Mouse (Mus musculus): ENCODE results near the gene Foxp1.

DNA sequence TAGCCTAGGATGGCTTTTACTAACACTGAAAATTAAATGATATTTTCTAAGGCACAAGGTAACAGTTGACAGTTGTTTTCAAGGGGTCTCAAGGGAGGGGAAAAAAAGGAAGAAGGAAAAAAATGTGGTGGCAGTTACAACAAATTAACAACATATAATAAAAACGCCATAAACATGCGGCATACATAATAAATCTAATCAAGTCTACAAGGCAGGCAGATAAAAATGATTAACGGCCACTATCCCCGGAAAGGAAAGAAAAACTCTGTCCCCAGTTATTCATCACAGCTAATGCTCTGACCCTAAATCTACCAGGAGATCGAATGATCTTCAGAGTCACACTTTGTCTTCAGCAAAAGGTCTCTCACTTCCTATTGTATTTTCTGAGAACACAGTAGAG is 186.3 kb downstream of the Foxp1 start:
- TF ChIP-seq EP300 (IDR thresholded peaks at IDR 0.05) = no peak
- TF ChIP-seq CTCF (IDR thresholded peaks at IDR 0.05) = no peak
